Mouse (Mus musculus) brain, embryonic 14.5 days (tissue): ENCODE measurements around the gene Spg7.

Source experiments
- CTCF ChIP-seq: fragments of 200-500 bp; IDR thresholded peaks from 2 replicates; pipeline ENCODE4 v1.5.1; 2012; ENCODE audit warnings: inconsistent platforms, mild to moderate bottlenecking, moderate library complexity, borderline replicate concordance; ENCODE audit not compliant: insufficient read depth, insufficient read length; ENCODE audit errors: extremely low read depth
- POLR2A ChIP-seq: fragments of 200-500 bp; IDR thresholded peaks from 2 replicates; pipeline ENCODE4 v1.6.1; 2012; ENCODE audit warnings: mild to moderate bottlenecking, inconsistent platforms, borderline replicate concordance; ENCODE audit not compliant: poor library complexity, insufficient read depth, insufficient read length, severe bottlenecking; ENCODE audit errors: extremely low read depth

GRCm38 (mm10) chr8:123105553-123106326 lies 43.0 kb downstream of the Spg7 start:
- no peak for TF ChIP-seq CTCF
- TF ChIP-seq POLR2A: no peak
